Mouse (Mus musculus) small intestine, adult 2 months (tissue): Measurements from ENCODE around the gene Crygd.

Experiments used
- CTCF ChIP-seq: fragments of 200-500 bp; IDR thresholded peaks from 2 replicates; pipeline ENCODE4 v1.5.1; 2012; ENCODE audit warnings: low read depth, mild to moderate bottlenecking, control low read depth, inconsistent platforms, low read length, moderate library complexity, mixed read lengths; ENCODE audit not compliant: insufficient replicate concordance, insufficient read length; ENCODE audit errors: extremely low read depth
- POLR2A ChIP-seq: fragments of 200-500 bp; IDR thresholded peaks from 2 replicates; pipeline ENCODE4 v1.6.1; 2012; ENCODE audit warnings: low read depth, mild to moderate bottlenecking, control low read depth, inconsistent platforms, low read length, moderate library complexity

GRCm38 (mm10) chr1:65043433-65043832, 19.8 kb downstream of the Crygd start:
- TF ChIP-seq CTCF: no peak
- TF ChIP-seq POLR2A: no peak
